Mouse (Mus musculus): ENCODE data around the gene Hist1h3d.

The Hist1h3d gene

GRCm38 (mm10) chr13:23621532-23622174 is 46.1 kb downstream of the Hist1h3d start:
- peak; percentile 96 for DNase-seq (ENCODE audit: low read depth, low spot score)

GRCm38 (mm10) chr13:23622175-23622671 is 46.7 kb downstream of the Hist1h3d start, which contains the start of gene Hist1h1e:
Gene Hist1h1e, minus strand, starts transcription at chr13:23622558.
- DNase-seq (ENCODE audit: low read depth, low spot score), result peak; percentile 96

- peak; percentile 45 for DNase-seq (ENCODE audit: low read depth, low spot score)
These were observed 47.4 kb downstream of the Hist1h3d start for GRCm38 (mm10) chr13:23622861-23623450.

Measured in brain, adult 2 months (tissue).